Mouse (Mus musculus) intestine, embryonic 14.5 days (tissue): ENCODE results near the gene Cox14. TPM values are rescaled to one million over a fixed set of nuclear protein-coding genes. Genes with fewer than 3 reads are reported as not detected.

ENCODE experiments used
- ATAC-seq: fragments of 200-750 bp; cut with Nextera tagmentation; replicated peaks from 2 replicates; pipeline ENCODE4 v1.8.0; 2017; ENCODE audit warnings: low read depth, moderate number of reproducible peaks, moderate TSS enrichment, moderate library complexity; ENCODE audit not compliant: low FRiP score, low TSS enrichment
- DNase-seq: peaks from one replicate; pipeline ENCODE4 v3.0.0-alpha.2; 2018; ENCODE audit warnings: low spot score
- H3K27ac ChIP-seq: fragments of 300-500 bp; sonication (generic); 2 replicates; pipeline ENCODE4 v1.5.1; 2014; ENCODE audit warnings: low read depth, mild to moderate bottlenecking, control low read depth
- H3K27me3 ChIP-seq: fragments of 300-500 bp; sonication (generic); replicated peaks from 2 replicates; pipeline ENCODE4 v1.6.1; 2014; ENCODE audit warnings: low read length, control low read depth; ENCODE audit not compliant: control insufficient read depth, insufficient read depth
- H3K36me3 ChIP-seq: fragments of 300-500 bp; sonication (generic); 2 replicates; pipeline ENCODE4 v1.6.1; 2014; ENCODE audit warnings: low read length, control low read depth; ENCODE audit not compliant: control insufficient read depth, insufficient read depth
- H3K4me1 ChIP-seq: fragments of 300-500 bp; sonication (generic); replicated peaks from 2 replicates; pipeline ENCODE4 v1.6.1; 2014; ENCODE audit warnings: low read length, control low read depth, mixed read lengths; ENCODE audit not compliant: control insufficient read depth, insufficient read depth
- H3K4me2 ChIP-seq: fragments of 300-500 bp; sonication (generic); 2 replicates; pipeline ENCODE4 v1.6.1; 2014; ENCODE audit warnings: low read length
- H3K4me3 ChIP-seq: fragments of 300-500 bp; sonication (generic); 2 replicates; pipeline ENCODE4 v1.5.1; 2014; ENCODE audit warnings: low read depth, low read length, control low read depth, mixed read lengths
- H3K9ac ChIP-seq: fragments of 300-500 bp; sonication (generic); 2 replicates; pipeline ENCODE4 v1.6.1; 2014; ENCODE audit warnings: mild to moderate bottlenecking, low read length
- H3K9me3 ChIP-seq: fragments of 300-500 bp; sonication (generic); 2 replicates; pipeline ENCODE4 v1.6.1; 2016; ENCODE audit warnings: low read length, control low read depth; ENCODE audit not compliant: control insufficient read depth
- WGBS: fragments of 180-500 bp; shearing (Covaris S2); extraction: QIAGEN DNeasy Blood & Tissue Kit; methylation state at CpG from one replicate; pipeline ENCODE4 v1.1.7; 2014; 5-methylcytosine and 5-hydroxymethylcytosine counted together
- polyA plus RNA-seq: library from polyadenylated mRNA; unstranded; fragments of >200 nt; fragmentation: Nextera tagmentation; extraction: Ambion mirVana; gene quantifications from 2 replicates; pipeline ENCODE4 v1.2.1, GENCODE M21; 2014

Cox14 gene
- polyA plus RNA-seq, 1 experiment from 2014 or later = 206 TPM

GRCm38 (mm10) chr15:99727525-99727924 is 2.1 kb downstream of the Cox14 start:
- Histone ChIP-seq H3K4me3 (no peak overlapping the region), H3K36me3 (peaks cover 22% of the 10 kb centered on the region), H3K27me3 (no peaks in the 10 kb centered on the region), H3K27ac (no peak overlapping the region), H3K9ac (no peak overlapping the region), H3K4me1 (peaks cover 14% of the 10 kb centered on the region), H3K9me3 (0 out of 2 replicates have a peak, but pooled peaks cover 5% of the 10 kb centered on the region), H3K4me2 (no peak overlapping the region)
- 96% methylated on average over 12 of the region's 12 CpGs for WGBS
- DNase-seq = no peak
- ATAC-seq = no peak

GRCm38 (mm10) chr15:99728211-99728610 is 2.8 kb downstream of the Cox14 start:
- H3K9me3 ChIP-seq = 0 out of 2 replicates have a peak, but pooled peaks cover 5% of the 10 kb centered on the region
- H3K27ac ChIP-seq = no peak overlapping the region
- DNase-seq (no peak), ATAC-seq (no peak)
- 93% methylated on average over 5 of the region's 5 CpGs for WGBS
- peaks cover 25% of the 10 kb centered on the region for H3K36me3 ChIP-seq
- H3K27me3 ChIP-seq = no peaks in the 10 kb centered on the region
- H3K4me3 ChIP-seq = no peak overlapping the region
- no peak overlapping the region for H3K4me2 ChIP-seq
- no peak overlapping the region for H3K9ac ChIP-seq
- peaks cover 14% of the 10 kb centered on the region for H3K4me1 ChIP-seq

- no peak for ATAC-seq
- Histone ChIP-seq H3K9ac (no peak overlapping the region), H3K9me3 (0 out of 2 replicates have a peak, but pooled peaks cover 5% of the 10 kb centered on the region), H3K27ac (no peak overlapping the region), H3K4me2 (no peak overlapping the region), H3K4me1 (peaks cover 6% of the 10 kb centered on the region; the same call in 1 of the 2 replicates), H3K4me3 (no peak overlapping the region), H3K27me3 (no peaks in the 10 kb centered on the region), H3K36me3 (peaks cover 28% of the 10 kb centered on the region)
- DNase-seq = no peak
- 97% methylated on average over 3 of the region's 4 CpGs for WGBS
These were observed 3.8 kb downstream of the Cox14 start for GRCm38 (mm10) chr15:99729056-99729783.

GRCm38 (mm10) chr15:99731167-99731566 is 5.7 kb downstream of the Cox14 start:
- H3K9ac ChIP-seq = no peak overlapping the region
- no peaks in the 10 kb centered on the region for H3K27me3 ChIP-seq
- 0 out of 2 replicates have a peak, but pooled peaks cover 5% of the 10 kb centered on the region for H3K9me3 ChIP-seq
- no peak overlapping the region for H3K4me2 ChIP-seq
- H3K27ac ChIP-seq = no peak overlapping the region
- ATAC-seq = no peak
- H3K36me3 ChIP-seq = peaks cover 45% of the 10 kb centered on the region
- 90% methylated on average over 2 of the region's 2 CpGs for WGBS
- peaks cover 3% of the 10 kb centered on the region; the same call in 1 of the 2 replicates for H3K4me1 ChIP-seq
- H3K4me3 ChIP-seq = no peak overlapping the region
- no peak for DNase-seq

GRCm38 (mm10) chr15:99731678-99732077 is 6.3 kb downstream of the Cox14 start:
- Histone ChIP-seq H3K36me3 (peaks cover 50% of the 10 kb centered on the region), H3K27ac (no peak overlapping the region), H3K9me3 (0 out of 2 replicates have a peak, but pooled peaks cover 5% of the 10 kb centered on the region), H3K4me1 (no peaks in the 10 kb centered on the region; the same call in 1 of the 2 replicates), H3K27me3 (no peaks in the 10 kb centered on the region), H3K9ac (no peak overlapping the region), H3K4me3 (no peak overlapping the region), H3K4me2 (no peak overlapping the region)
- ATAC-seq (no peak), DNase-seq (no peak)
- WGBS = 94% methylated on average over 3 of the region's 3 CpGs

GRCm38 (mm10) chr15:99733186-99733585 is 7.8 kb downstream of the Cox14 start:
- Histone ChIP-seq H3K9me3 (0 out of 2 replicates have a peak, but pooled peaks cover 5% of the 10 kb centered on the region), H3K27ac (no peak overlapping the region), H3K4me3 (no peak overlapping the region), H3K36me3 (peaks cover 55% of the 10 kb centered on the region), H3K9ac (no peak overlapping the region), H3K4me2 (no peak overlapping the region), H3K27me3 (no peaks in the 10 kb centered on the region), H3K4me1 (no peaks in the 10 kb centered on the region)
- DNase-seq (no peak), ATAC-seq (no peak)
- 96% methylated on average over 5 of the region's 5 CpGs for WGBS

- Histone ChIP-seq H3K27ac (no peak overlapping the region), H3K36me3 (peaks cover 69% of the 10 kb centered on the region), H3K9ac (no peak overlapping the region), H3K27me3 (no peaks in the 10 kb centered on the region), H3K4me2 (no peak overlapping the region), H3K4me1 (no peaks in the 10 kb centered on the region), H3K4me3 (no peak overlapping the region), H3K9me3 (no peaks in the 10 kb centered on the region)
- DNase-seq = no peak
- no peak for ATAC-seq
- WGBS = 91% methylated on average over 2 of the region's 2 CpGs
These were observed 10.2 kb downstream of the Cox14 start for GRCm38 (mm10) chr15:99735631-99736030.

- H3K9ac ChIP-seq = no peak overlapping the region
- H3K36me3 ChIP-seq = peaks cover 78% of the 10 kb centered on the region
- DNase-seq (no peak), ATAC-seq (no peak)
- H3K4me2 ChIP-seq = no peak overlapping the region
- H3K27ac ChIP-seq = no peak overlapping the region
- H3K4me3 ChIP-seq = no peak overlapping the region
- 89% methylated on average over 11 of the region's 11 CpGs for WGBS
- H3K27me3 ChIP-seq = no peaks in the 10 kb centered on the region
- H3K9me3 ChIP-seq = no peaks in the 10 kb centered on the region
- no peaks in the 10 kb centered on the region for H3K4me1 ChIP-seq
These were observed 11.3 kb downstream of the Cox14 start for GRCm38 (mm10) chr15:99736675-99737074.

GRCm38 (mm10) chr15:99740229-99740628 is 14.8 kb downstream of the Cox14 start:
- Histone ChIP-seq H3K27me3 (no peaks in the 10 kb centered on the region), H3K27ac (no peak overlapping the region), H3K9ac (no peak overlapping the region), H3K4me3 (no peak overlapping the region), H3K9me3 (no peaks in the 10 kb centered on the region), H3K36me3 (peaks cover 83% of the 10 kb centered on the region), H3K4me2 (no peak overlapping the region), H3K4me1 (no peaks in the 10 kb centered on the region)
- no peak for ATAC-seq
- WGBS = 96% methylated on average over 4 of the region's 4 CpGs
- no peak for DNase-seq
